Comparison of ENCODE assay signal across 9 mouse cellular contexts in genomic region chr10:111107387-111107786, GRCm38 (mm10). TPM values are rescaled to one million over a fixed set of nuclear protein-coding genes. Genes with fewer than 3 reads are reported as not detected.
DNase-seq lines count a peak whose midpoint lies in the region; ATAC-seq and TF ChIP-seq lines count a peak whose summit lies in the region.
"Had no signal": no experiment of that assay in that cellular context is flagged by ENCODE, and none has a peak within 500 bp of the region (broad histone marks: within the 10 kb centered on the region; RNA-seq: fewer than 3 reads in every experiment).

No protein-coding gene starts in this region.

- H3K9me3 ChIP-seq in midbrain, embryonic 10.5 days (replicated peaks) = no peaks in the 10 kb centered on the region
- H3K9me3 ChIP-seq in midbrain, embryonic 16.5 days (replicated peaks; ENCODE audit: control insufficient read depth, low read length, poor library complexity, severe bottlenecking) = no peaks in the 10 kb centered on the region
- H3K9me3 ChIP-seq in liver, embryonic 11.5 days (ENCODE audit: control insufficient read depth, low read length) = no peaks in the 10 kb centered on the region
- H3K9me3 ChIP-seq: heart, embryonic 13.5 days had no signal

- H3K4me3 ChIP-seq in midbrain, embryonic 10.5 days = no peak overlapping the region
- H3K4me3 ChIP-seq in midbrain, embryonic 16.5 days (ENCODE audit: low read depth, low read length) = no peak overlapping the region
- H3K4me3 ChIP-seq in liver, embryonic 11.5 days (ENCODE audit: low read depth, low read length) = no peak overlapping the region
- H3K4me3 ChIP-seq: heart, embryonic 13.5 days had no signal

- DNase-seq in midbrain, embryonic 10.5 days (ENCODE audit: low spot score) = peak; percentile 42
- DNase-seq in Patski (ENCODE audit: low read depth, low spot score) = no peak
- DNase-seq in liver, embryonic 11.5 days (ENCODE audit: low spot score) = peak; percentile 41
- peak; percentile 90 for DNase-seq in thymus, postnatal 4 days

- in situ Hi-C loops in Patski (cut with MboI; ENCODE audit: low pct_unique_long_range_greater_than_20kb) = no loop called here

- POLR2A ChIA-PET in Patski (lab: Charles Lee) = no interaction called here

- WGBS in midbrain, embryonic 10.5 days = 75% methylated on average over 7 of the region's 7 CpGs
- 70% methylated on average over 7 of the region's 7 CpGs for WGBS in midbrain, embryonic 16.5 days
- 44% methylated on average over 7 of the region's 7 CpGs for WGBS in liver, embryonic 11.5 days

- H3K27me3 ChIP-seq in midbrain, embryonic 10.5 days (ENCODE audit: low read depth, poor library complexity, severe bottlenecking) = no peaks in the 10 kb centered on the region
- H3K27me3 ChIP-seq in midbrain, embryonic 16.5 days (ENCODE audit: control insufficient read depth, insufficient read depth, low read depth, low read length) = no peaks in the 10 kb centered on the region
- no peaks in the 10 kb centered on the region for H3K27me3 ChIP-seq in Patski
- H3K27me3 ChIP-seq in liver, embryonic 11.5 days (replicated peaks; ENCODE audit: control insufficient read depth, insufficient read depth, low read length) = no peaks in the 10 kb centered on the region
- H3K27me3 ChIP-seq: heart, embryonic 13.5 days had no signal

- H3K4me2 ChIP-seq in midbrain, embryonic 16.5 days (ENCODE audit: low read length) = no peak overlapping the region
- no peak overlapping the region for H3K4me2 ChIP-seq in liver, embryonic 11.5 days
- H3K4me2 ChIP-seq: heart, embryonic 13.5 days had no signal

- H3K4me1 ChIP-seq in midbrain, embryonic 10.5 days = no peaks in the 10 kb centered on the region
- H3K4me1 ChIP-seq in midbrain, embryonic 16.5 days (ENCODE audit: control insufficient read depth, insufficient read depth, low read length) = no peaks in the 10 kb centered on the region
- H3K4me1 ChIP-seq in liver, embryonic 11.5 days (replicated peaks; ENCODE audit: control insufficient read depth, insufficient read depth, low read length) = 0 out of 2 replicates have a peak, but pooled peaks cover 2% of the 10 kb centered on the region

- no peak overlapping the region for H3K27ac ChIP-seq in midbrain, embryonic 10.5 days (replicated peaks)
- no peak overlapping the region for H3K27ac ChIP-seq in midbrain, embryonic 16.5 days (ENCODE audit: low read length)
- no peak overlapping the region for H3K27ac ChIP-seq in liver, embryonic 11.5 days (ENCODE audit: low read depth, low read length)
- H3K27ac ChIP-seq: heart, embryonic 13.5 days had no signal

- CTCF ChIA-PET in Patski (lab: Charles Lee) = interaction anchor here (0.6 to 4.6 kb wide), 6 partner anchors 10 to 130 kb away, joined by 4 to 17 read pairs (median 6); no protein-coding TSS in a partner anchor

- peak; percentile 76 for TF ChIP-seq CTCF in Patski (IDR thresholded peaks at IDR 0.05)

- H3K9ac ChIP-seq in midbrain, embryonic 16.5 days (ENCODE audit: low read depth, low read length) = no peak overlapping the region
- no peak overlapping the region for H3K9ac ChIP-seq in liver, embryonic 11.5 days (ENCODE audit: low read depth, low read length)
- H3K9ac ChIP-seq: heart, embryonic 13.5 days had no signal

- ATAC-seq in midbrain, embryonic 16.5 days = no peak
- no peak for ATAC-seq in Patski
- peak; percentile 56 for ATAC-seq in common myeloid progenitor, adult 5-6 weeks (replicated peaks; ENCODE audit: low read depth, poor library complexity, severe bottlenecking)
- peak; percentile 66 for ATAC-seq in inflammation-experienced regulatory T-cells, adult 6 months
- ATAC-seq in liver, embryonic 11.5 days (replicated peaks; ENCODE audit: low FRiP score) = peak; percentile 13; the same call in 1 of the 2 replicates
- peak; percentile 73 for ATAC-seq in neutrophil, adult 5-6 weeks (ENCODE audit: extremely low read depth, insufficient number of reproducible peaks, low FRiP score, poor library complexity, severe bottlenecking)

- no peaks in the 10 kb centered on the region for H3K36me3 ChIP-seq in midbrain, embryonic 10.5 days
- H3K36me3 ChIP-seq in midbrain, embryonic 16.5 days (ENCODE audit: control insufficient read depth, insufficient read depth, low read length) = no peaks in the 10 kb centered on the region
- no peaks in the 10 kb centered on the region for H3K36me3 ChIP-seq in liver, embryonic 11.5 days (ENCODE audit: control insufficient read depth, insufficient read depth, low read length)
- H3K36me3 ChIP-seq: heart, embryonic 13.5 days had no signal

RNA-seq across cellular contexts. Expression of gene Osbpl8, which starts 57.2 kb away (rescaled TPM):
- 7.6 and 10.6 TPM in 2 replicates for polyA plus RNA-seq in midbrain, embryonic 10.5 days (2016; fragmentation: Nextera tagmentation; extraction: Ambion mirVana)
- 15.2 and 19.5 TPM in 2 replicates for polyA plus RNA-seq in midbrain, embryonic 16.5 days (2015; fragmentation: Nextera tagmentation; extraction: Ambion mirVana)
- polyA plus RNA-seq in Patski (2021) = 13.1 TPM
- total RNA-seq in common myeloid progenitor, adult 5-6 weeks (2017) = 163 and 167 TPM in 2 replicates
- 10 to 100 TPM; 13.7 to 16.3 (median 15.3) TPM for polyA plus RNA-seq in inflammation-experienced regulatory T-cells, adult 6 months (2017; shearing (Covaris generic))
- 10.9 and 11.2 TPM in 2 replicates for polyA plus RNA-seq in liver, embryonic 11.5 days (2014; fragmentation: Nextera tagmentation; extraction: Ambion mirVana)
- total RNA-seq in neutrophil, adult 5-6 weeks (2017) = 87.2 and 87.7 TPM in 2 replicates

Comparison
In these comparisons a context has a peak if more than half of its experiments do, and no peak if none do; other contexts are left out.
1. ATAC-seq: peak in common myeloid progenitor, adult 5-6 weeks (single experiment), inflammation-experienced regulatory T-cells, adult 6 months (single experiment), liver, embryonic 11.5 days (single experiment) and neutrophil, adult 5-6 weeks (single experiment); none in midbrain, embryonic 16.5 days (single experiment) and Patski (single experiment).